Mouse (Mus musculus) CH12F3 (cell line): ENCODE data around the gene 9830107B12Rik.
"Not testable (repeated sequence)": the region's sequence is repeated elsewhere in the genome, so short reads cannot be mapped to it uniquely, and the experiment has no call there.

Experiments used
- in situ Hi-C: fragments of 300-500 bp; cut with MboI; formaldehyde crosslinking; loops from 2 replicates; pipeline ENCODE4 v1.14.3; 2020; ENCODE audit warnings: low sequenced_read_pairs

Gene 9830107B12Rik

DNA sequence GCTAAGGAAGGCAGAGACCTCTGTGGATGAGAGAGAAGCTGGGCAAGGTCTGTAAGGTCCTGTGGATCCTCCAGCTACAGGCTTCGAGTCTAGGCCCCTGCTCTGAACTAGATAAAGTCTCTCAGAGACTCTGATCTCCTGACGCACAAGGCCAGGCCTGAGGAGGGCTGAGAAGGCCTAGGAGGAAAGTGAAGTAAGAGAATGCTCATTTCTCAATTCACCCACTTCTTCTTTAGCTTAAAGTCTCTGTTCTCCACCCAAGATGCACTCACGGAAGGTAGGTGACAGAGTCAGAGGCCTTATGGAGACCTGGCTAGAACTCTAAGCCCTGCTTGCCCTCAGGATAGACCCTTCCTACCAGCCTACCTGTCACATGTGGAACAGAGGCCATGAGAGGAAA, at the start of gene 9830107B12Rik:
TSS of gene 9830107B12Rik (minus strand) at position 149 of the 400 bp plus-strand sequence.
- in situ Hi-C loops = no loop called here

DNA sequence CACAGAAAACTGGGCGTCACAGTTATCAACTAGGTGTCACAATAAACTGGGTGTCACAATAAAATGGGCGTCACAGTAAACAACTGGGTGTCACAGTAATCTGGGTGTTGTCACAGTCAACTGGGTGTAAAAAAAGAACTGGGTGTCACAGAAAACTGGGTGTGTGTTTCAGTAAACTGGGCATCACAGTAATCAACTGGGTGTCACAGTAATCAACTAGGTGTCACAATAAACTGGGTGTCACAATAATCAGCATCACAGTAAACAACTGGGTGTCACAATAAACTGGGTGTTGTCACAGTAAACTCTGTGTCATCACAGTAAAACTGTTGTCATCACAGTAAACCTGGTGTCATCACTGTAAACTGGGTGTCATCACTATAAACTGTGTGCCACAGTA, 46.3 kb upstream of the 9830107B12Rik start:
- in situ Hi-C loops = no loop called here

DNA sequence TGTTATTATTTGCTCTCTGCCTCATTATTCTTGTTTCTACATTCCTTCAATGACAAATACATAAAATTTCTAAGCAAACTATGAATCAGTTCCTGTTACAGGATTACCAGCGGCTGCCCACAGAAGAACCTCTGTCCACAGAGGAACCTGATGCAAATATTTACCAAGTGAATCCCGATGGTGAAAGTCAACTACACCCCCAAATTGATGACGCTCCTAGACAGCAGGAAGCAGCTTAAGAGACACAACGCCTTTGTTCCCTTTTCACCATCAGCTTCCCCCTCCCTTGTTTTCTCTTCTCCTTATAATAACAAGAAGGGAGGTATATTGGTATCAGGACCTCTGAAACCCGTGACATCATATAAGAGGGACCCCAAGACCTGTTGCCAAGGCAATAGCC, 39.2 kb upstream of the 9830107B12Rik start:
- in situ Hi-C loops = no loop called here

DNA sequence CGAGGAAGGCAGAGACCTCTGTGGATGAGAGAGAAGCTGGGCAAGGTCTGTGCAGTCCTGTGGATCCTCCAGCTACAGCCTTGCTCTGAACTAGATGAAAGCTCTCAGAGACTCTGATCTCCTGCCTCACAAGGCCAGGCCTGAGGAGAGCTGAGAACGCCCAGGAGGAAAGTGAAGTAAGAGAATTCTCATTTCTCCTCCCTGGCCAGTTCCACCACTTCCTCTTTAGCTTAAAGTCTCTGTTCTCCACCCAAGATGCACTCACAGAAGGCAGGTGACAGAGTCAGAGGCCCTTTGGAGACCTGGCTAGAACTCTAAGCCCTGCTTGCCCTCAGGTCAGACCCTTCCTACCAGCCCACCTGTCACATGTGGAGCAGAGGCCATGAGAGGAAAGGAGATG, 21.0 kb upstream of the 9830107B12Rik start, which contains the start of gene A530064D06Rik:
TSS of gene A530064D06Rik (minus strand) at position 173 of the 400 bp plus-strand sequence.
- in situ Hi-C loops = not testable (repeated sequence)

DNA sequence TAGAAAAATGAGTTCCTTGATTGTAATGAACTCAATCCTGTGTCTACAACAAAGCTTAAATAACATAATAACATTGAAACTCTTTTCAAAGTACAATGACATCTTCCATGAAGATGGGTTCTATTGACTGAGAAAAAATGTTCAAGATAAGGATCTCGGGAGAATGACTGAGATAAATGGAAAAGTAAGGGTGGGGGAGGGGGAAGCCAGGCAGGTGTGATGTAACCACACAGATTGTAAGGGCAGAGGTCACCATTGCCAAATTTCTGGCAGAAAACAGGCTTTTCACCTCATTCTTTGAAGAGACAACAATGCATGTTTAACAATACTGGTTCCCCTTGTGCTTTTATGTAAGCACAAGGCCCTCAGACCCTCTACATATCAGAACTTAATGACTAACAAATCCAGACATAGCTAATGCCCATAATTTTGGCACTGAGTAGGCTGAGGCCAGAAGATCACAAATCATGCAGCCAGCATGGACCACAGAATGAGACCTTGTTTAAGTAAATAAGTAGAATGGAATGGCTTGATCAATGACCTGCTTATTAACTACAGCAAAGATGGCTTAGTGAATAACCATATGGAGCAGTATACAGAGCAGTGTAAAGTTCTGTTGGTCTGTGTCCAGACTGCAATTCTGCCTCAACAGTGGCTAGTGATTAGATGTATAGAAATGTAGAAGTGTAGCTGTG, 11.5 kb upstream of the 9830107B12Rik start:
- in situ Hi-C loops = no loop called here

DNA sequence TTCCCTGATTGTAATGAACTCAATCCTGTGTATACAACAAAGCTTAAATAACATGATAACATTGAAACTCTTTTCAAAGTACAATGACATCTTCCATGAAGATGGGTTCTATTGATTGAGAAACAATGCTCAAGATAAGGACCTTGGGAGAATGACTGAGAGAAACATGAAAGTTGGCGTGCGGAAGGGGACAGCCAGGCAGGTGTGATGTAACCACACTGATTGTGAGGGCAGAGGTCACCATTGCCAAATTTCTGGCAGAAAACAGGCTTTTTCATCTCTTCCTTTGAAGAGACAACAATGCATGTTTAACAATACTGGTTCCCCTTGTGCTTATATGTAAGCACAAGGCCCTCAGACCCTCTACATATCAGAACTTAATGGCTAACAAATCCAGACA, 13.3 kb downstream of the 9830107B12Rik start:
- in situ Hi-C loops = no loop called here

DNA sequence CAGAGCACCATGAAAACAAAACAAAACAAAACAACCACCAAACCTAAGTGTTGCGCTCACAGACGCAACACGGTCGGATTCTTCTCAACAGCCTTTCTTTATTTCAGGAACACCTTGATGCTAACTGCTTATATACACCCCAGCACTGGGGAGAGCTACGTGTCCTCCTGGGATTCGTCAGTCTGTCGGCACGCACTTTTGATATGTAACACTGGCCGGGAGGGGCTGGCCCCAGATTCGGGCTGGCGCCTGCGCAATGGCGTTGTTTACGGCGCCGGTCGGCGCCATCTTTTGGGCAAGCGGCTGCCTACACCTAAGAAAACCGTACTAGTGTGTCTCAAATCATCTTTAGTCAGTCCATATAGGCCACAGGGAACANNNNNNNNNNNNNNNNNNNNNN, 25.6 kb downstream of the 9830107B12Rik start:
- in situ Hi-C loops = no loop called here

DNA sequence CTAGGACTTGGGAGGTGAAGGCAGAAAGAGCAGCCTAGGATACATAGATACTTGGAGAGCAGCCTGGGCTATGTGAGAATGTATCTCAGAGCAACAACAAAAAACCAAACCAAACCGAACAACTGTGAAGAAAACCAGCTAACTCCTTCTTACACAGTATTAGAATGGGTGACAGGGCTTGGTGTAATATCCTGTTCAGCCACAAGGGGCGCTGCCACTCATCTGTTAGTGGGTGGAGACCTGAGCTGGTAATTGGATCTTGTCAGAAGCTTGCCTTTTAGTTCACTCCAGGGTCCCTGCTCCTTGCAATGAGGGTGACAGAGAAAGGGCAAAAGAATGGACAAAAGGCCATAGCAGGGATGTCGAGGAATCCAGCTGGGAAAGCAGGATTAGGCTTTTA, 26.4 kb downstream of the 9830107B12Rik start:
- in situ Hi-C loops = no loop called here

DNA sequence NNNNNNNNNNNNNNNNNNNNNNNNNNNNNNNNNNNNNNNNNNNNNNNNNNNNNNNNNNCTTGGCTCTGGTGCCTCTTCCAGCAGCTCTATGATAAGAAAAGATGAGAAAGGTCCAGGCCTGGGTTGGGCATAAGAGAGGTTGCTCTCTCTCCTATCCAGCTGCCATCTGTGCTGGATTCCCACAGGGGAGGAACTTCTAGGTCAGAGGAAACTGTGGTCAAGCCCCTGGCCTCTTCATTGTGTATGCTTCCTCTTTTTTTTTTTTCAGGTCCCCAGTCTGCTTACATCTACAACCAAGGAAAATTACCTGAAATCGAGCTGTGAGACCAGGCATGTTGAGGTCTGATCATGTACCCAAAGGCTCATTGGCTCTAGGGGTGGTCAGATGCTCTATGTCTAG, 27.5 kb downstream of the 9830107B12Rik start:
- in situ Hi-C loops = no loop called here

DNA sequence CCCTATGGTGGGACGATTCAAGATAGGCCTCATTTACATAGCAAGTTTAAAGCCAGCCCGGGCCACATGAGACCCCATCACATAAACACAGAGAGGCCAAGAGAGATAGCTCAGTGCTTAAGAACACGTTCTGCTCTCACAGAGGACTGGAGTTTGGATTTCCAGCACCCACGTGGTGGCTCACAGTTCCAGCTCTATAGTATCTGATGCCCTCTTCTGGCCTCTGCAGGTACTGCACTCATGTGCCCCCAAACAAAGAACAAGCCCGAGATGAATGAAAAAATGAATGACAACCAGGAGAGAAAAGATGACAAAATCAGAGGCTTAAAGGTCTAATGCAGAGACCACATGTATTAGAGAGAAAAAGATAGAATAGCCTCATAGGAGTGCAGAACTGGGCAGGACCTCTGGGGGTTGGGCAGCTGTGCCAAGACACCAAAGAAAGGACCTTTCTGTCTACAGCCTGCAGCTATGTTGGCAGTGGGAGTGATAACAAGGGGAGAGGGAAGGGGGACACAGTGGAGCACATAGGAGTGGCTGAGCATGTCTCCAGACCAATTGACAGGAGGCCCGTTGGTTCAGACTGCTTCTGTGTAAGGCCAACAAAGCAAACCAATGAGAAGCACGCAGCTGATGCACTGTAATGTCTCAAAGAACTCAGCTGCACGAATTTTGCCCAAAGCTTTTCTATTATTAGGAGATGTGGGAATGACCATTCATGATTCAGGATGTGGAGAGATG, 35.4 kb downstream of the 9830107B12Rik start:
- in situ Hi-C loops = no loop called here

DNA sequence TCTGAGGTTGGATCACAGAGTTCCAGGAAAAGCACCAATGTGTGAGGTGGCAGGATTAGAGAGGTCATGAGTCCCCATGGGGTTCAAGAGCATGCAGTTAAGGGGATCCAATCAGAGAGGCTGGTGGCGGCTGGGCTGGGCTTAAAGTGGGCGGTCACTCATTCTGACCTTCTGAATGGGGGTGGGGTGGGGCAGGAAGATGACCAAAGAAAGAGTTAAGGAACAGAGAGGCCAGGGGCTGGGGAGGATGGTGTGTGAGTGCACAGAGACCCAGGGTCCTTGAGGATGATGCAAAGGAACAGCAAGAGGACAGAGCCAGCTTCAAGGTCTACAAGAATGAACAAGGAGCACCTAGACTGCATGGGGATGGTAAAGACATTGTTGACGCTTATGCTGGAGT, 37.5 kb downstream of the 9830107B12Rik start:
- in situ Hi-C loops = loop anchor here (10.0 kb wide), 1 partner anchor 226 kb away; no protein-coding TSS in a partner anchor

DNA sequence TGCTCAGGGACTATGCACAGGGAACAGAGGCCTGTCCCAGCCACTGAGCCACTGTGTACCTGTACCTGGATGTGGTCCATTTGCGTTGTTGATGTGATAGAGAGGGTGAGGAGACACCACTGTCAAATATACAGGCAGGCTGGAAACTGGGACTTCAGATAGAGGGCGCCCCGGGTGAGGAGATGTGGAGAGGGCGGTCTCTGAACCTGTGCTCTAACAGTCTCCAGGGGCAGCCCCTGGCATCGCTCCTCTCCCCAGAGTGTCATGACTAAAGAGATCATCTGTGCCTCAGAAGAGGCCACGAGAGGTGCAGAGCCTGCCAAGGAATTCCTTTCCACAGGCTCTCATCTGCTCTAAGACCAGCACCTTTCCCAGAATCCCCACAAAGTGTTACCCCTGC, 38.2 kb downstream of the 9830107B12Rik start:
- in situ Hi-C loops = loop anchor here (10.0 kb wide), 1 partner anchor 227 kb away; no protein-coding TSS in a partner anchor

DNA sequence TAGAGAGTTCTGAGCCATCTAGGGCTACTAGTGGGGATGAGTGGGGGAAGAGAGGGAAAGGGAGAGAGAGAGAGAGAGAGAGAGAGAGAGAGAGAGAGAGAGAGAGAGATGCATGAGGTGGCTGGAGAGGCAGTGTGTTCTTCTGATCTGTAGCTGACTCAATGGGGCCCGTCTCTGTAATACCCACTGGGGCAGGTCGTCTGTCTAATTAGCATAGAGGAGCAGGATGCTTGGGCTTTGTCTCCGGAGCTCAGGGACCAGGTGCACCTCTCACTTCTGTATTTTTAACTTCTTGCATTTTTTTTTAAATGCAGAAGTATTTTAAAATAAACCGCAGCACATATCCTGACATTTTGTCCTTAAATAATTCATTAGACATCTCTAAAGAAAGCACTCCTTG, 38.7 kb downstream of the 9830107B12Rik start:
- in situ Hi-C loops = loop anchor here (10.0 kb wide), 1 partner anchor 227 kb away; no protein-coding TSS in a partner anchor

DNA sequence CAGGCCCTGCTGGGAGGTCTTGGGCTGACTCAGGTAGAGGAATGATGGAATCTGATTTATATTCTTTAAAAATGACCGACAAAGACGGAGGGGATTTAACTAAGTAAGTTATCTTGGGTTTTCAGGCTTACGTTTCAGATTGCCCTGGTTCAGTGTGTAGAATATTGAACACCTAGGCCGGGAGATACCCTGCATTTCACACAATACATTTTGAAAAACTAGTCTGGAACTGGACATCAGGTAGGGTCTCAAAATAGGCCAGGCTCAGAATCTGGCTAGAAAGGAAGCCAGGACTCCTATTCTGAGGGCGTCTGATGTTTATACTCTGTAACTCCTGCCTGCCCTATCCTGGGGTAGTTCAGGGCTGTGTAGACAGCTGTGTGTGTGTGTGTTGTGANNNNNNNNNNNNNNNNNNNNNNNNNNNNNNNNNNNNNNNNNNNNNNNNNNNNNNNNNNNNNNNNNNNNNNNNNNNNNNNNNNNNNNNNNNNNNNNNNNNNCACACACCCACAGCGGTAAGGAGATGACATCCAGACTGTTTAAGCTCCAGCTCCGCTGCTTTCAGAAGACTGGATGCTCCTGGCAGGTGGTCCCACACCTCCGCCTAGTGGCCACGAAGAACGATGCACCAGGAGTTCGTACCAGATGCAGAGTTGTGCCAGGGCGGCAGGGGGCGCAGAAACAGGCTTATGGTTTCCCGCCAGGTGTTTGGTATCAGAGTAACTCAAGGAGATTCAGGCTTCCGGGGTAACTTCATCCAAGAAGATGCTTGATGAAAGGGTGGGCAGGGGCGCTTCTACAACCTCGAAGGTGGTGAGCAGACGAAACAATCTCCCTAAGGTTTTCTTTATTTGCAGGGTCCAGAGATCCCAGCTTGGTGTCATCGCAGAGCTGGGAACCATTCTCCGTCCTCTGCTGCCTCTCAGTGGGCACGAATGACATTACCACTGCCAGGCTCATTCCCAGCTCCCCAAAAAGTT, 45.3 kb downstream of the 9830107B12Rik start:
- in situ Hi-C loops = loop anchor here (10.0 kb wide), 1 partner anchor 234 kb away; no protein-coding TSS in a partner anchor

DNA sequence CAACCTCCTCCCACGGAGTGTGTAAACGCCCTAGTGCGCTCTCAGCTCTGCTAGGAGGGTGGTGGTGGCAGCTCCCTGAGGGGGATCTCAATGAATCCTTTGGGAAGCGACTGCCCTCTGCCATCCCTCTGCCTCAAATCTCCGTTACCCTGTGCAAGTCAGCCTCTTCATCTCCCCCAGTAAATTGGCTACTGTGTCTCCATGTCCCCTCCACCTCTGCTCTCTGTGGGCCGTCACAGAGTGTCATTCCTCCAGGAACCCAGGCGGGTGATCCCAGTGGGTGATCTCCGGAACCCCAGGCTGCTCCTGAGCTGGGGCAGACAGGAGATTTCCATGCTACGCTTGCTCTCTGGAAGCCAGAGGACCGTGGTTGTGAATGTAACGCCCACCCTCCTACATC, 46.8 kb downstream of the 9830107B12Rik start:
- in situ Hi-C loops = no loop called here

DNA sequence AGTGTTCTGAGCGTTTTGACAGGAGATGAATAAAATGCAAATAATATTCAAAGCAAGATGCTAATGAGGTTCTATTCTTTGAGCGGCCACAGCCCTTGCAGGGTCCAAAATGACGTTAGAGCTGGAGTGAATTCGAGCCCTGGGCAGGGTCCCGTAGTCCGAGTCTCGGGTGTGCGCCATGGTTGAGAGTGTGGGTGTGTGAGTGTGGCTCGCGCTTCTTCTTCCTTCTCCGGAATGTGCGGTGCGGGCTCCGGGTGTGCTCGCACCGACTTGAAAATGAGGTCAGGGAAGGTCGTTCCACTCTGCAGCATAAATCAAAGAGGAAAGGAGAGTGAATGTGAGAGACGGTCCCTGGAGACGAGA, 47.6 kb downstream of the 9830107B12Rik start:
- in situ Hi-C loops = no loop called here

DNA sequence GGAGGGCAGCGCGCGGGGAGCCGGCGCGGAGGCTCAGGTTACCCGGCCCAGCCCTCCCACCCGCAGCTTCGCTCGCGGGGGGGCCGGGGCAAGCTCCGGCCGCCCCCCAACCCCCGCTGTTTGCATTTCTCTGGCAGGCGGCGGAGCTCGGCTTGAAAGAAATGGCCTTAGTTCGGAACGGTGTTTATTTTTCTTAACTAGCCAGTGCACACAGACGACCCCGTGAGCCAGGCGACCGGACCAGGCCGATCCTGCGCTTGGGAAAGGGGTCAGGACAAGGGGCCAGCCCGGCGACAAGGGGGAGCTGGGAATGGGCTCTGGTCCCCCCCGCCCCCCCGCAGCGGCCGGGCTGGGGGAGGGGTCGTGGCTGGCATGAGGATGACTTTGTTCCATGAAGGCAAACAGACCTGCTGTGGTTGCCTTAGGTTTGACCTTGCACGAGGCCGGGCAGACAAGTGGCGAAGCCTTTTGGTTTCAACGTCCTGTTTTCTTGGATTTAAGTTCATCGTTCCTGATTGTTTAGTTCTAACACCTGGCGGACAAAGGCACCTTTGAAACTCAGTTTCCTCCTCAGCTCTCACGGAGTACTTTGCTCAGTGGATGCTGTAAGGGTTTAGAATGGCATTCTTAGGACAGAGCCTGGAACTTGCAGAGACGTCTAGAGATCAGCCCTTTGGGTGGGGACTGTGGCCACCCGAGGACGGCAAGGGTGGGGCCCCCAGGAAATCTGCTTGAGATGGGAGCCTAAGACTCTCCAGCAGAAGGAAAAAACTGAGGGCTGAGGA, 48.1 kb downstream of the 9830107B12Rik start:
- in situ Hi-C loops = no loop called here

DNA sequence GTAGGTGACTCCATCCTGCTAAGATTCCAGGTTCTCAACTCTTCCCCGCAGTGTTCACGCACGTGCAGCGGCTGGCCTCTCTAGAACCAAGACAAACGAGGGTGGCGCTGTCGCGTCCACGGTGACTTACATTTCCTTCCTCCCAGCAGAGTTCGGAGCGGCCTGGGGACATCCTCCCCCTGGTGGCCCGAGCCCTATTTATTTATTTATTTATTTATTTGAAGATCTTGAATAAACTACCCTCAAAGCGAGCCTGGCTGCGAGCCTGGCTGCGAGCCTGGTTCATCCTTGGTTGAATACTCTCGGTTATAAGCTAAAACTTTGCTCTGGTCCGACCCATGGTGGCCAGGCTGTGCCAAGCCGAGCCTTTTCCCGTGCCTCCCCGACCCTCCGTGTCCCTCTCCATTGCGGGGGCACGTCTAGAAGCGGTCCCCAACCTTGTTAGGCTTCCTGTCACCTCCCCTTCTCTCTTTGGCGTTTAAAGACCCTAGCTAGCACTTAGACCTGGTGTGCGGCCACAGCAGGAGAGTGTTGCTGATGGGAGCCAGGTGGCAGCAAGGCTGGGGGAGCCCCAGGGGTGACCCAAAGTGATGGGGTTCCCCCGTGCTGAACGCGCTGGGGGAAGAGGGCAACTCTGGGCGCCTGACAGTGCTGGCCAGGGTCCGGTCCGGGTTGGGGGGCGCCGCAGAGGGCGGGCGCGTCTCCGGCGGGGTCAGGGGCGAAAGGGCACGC, 48.9 kb downstream of the 9830107B12Rik start:
- in situ Hi-C loops = no loop called here

DNA sequence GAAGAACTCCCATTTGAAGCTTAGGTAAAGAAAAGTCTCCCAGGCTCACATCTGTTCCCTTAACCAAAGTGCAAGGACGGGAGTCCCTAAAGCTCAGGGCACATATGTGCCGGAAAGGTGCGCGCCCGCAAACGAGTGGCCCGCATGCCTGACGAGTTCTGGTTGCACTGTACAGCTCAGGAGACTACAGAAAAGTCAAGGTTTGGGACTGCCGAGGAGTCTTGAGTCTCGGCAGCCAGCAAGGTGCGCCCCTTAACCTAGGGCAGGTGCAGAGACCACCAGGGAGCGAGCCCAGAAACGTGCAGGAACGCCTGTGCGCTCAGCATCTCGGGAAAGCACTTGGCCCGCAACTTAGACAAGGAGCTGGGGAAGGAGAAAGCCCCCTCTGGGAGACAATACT, 49.7 kb downstream of the 9830107B12Rik start:
- in situ Hi-C loops = no loop called here
